Mouse (Mus musculus) lung, embryonic 16.5 days (tissue): Measurements from ENCODE around the gene Elmo2. TPM values are rescaled to one million over a fixed set of nuclear protein-coding genes. Genes with fewer than 3 reads are reported as not detected.

Experiments
- ATAC-seq: fragments of 200-750 bp; cut with Nextera tagmentation; 2 replicates; pipeline ENCODE4 v1.8.0; 2017; ENCODE audit warnings: low read depth, mild to moderate bottlenecking, moderate library complexity
- H3K27ac ChIP-seq: fragments of 300-500 bp; sonication (generic); 2 replicates; pipeline ENCODE4 v1.5.1; 2014; ENCODE audit warnings: mild to moderate bottlenecking, control low read depth, low read length
- H3K27me3 ChIP-seq: fragments of 300-500 bp; sonication (generic); 2 replicates; pipeline ENCODE4 v1.6.1; 2014; ENCODE audit warnings: low read depth, low read length, mixed read lengths; ENCODE audit not compliant: control insufficient read depth, insufficient read depth
- H3K36me3 ChIP-seq: fragments of 300-500 bp; sonication (generic); 2 replicates; pipeline ENCODE4 v1.6.1; 2014; ENCODE audit warnings: low read length; ENCODE audit not compliant: control insufficient read depth, insufficient read depth
- H3K4me1 ChIP-seq: fragments of 300-500 bp; sonication (generic); replicated peaks from 2 replicates; pipeline ENCODE4 v1.6.1; 2014; ENCODE audit warnings: low read length, mixed read lengths; ENCODE audit not compliant: control insufficient read depth, insufficient read depth
- H3K4me2 ChIP-seq: fragments of 300-500 bp; sonication (generic); 2 replicates; pipeline ENCODE4 v1.6.1; 2014; ENCODE audit warnings: low read depth, low read length, control low read depth
- H3K4me3 ChIP-seq: fragments of 300-500 bp; sonication (generic); 2 replicates; pipeline ENCODE4 v1.5.1; 2014; ENCODE audit warnings: mild to moderate bottlenecking, low read length, control low read depth
- H3K9ac ChIP-seq: fragments of 300-500 bp; sonication (generic); 2 replicates; pipeline ENCODE4 v1.6.1; 2014; ENCODE audit warnings: low read length, control low read depth
- H3K9me3 ChIP-seq: fragments of 300-500 bp; sonication (generic); 2 replicates; pipeline ENCODE4 v1.6.1; 2016; ENCODE audit warnings: low read length; ENCODE audit not compliant: control insufficient read depth
- WGBS: fragments of 180-500 bp; shearing (Covaris S2); extraction: QIAGEN DNeasy Blood & Tissue Kit; methylation state at CpG from one replicate; pipeline ENCODE4 v1.1.7; 2014; 5-methylcytosine and 5-hydroxymethylcytosine counted together
- polyA plus RNA-seq: library from polyadenylated mRNA; unstranded; fragments of >200 nt; fragmentation: Nextera tagmentation; extraction: Ambion mirVana; gene quantifications from 2 replicates; pipeline ENCODE4 v1.2.1, GENCODE M21; 2015

Elmo2 gene
- polyA plus RNA-seq, 1 experiment from 2014 or later, result 82.8 TPM

- H3K27me3 ChIP-seq, result no peaks in the 10 kb centered on the region
- no peak overlapping the region for H3K4me2 ChIP-seq
- H3K9ac ChIP-seq, result no peak overlapping the region
- H3K4me3 ChIP-seq, result no peak overlapping the region
- ATAC-seq, result no peak
- WGBS, result 67% methylated on average over 10 of the region's 10 CpGs
- 0 out of 2 replicates have a peak, but pooled peaks cover 2% of the 10 kb centered on the region for H3K4me1 ChIP-seq
- H3K9me3 ChIP-seq, result no peaks in the 10 kb centered on the region
- no peak overlapping the region for H3K27ac ChIP-seq
- peaks cover 7% of the 10 kb centered on the region for H3K36me3 ChIP-seq
Observed at GRCm38 (mm10) chr2:165279351-165279750, 46.9 kb downstream of the Elmo2 start.

GRCm38 (mm10) chr2:165277188-165277740, 49.0 kb downstream of the Elmo2 start:
- Histone ChIP-seq H3K27ac (no peak overlapping the region), H3K4me1 (0 out of 2 replicates have a peak, but pooled peaks cover 2% of the 10 kb centered on the region), H3K4me3 (no peak overlapping the region), H3K9me3 (no peaks in the 10 kb centered on the region), H3K27me3 (no peaks in the 10 kb centered on the region), H3K36me3 (peaks cover 7% of the 10 kb centered on the region), H3K4me2 (no peak overlapping the region), H3K9ac (no peak overlapping the region)
- WGBS, result 73% methylated on average over 5 of the region's 5 CpGs
- ATAC-seq, result no peak

- WGBS, result 20% methylated on average over 8 of the region's 8 CpGs
Observed at GRCm38 (mm10) chr2:165275824-165276223, 50.5 kb downstream of the Elmo2 start.

GRCm38 (mm10) chr2:165275124-165275640, 51.1 kb downstream of the Elmo2 start:
- no peaks in the 10 kb centered on the region for H3K27me3 ChIP-seq
- no peak overlapping the region for H3K4me3 ChIP-seq
- H3K9ac ChIP-seq, result no peak overlapping the region
- no peaks in the 10 kb centered on the region for H3K9me3 ChIP-seq
- H3K36me3 ChIP-seq, result peaks cover 4% of the 10 kb centered on the region; the same call in 1 of the 2 replicates
- 39% methylated on average over 8 of the region's 8 CpGs for WGBS
- no peak overlapping the region for H3K27ac ChIP-seq
- H3K4me2 ChIP-seq, result no peak overlapping the region
- 0 out of 2 replicates have a peak, but pooled peaks cover 2% of the 10 kb centered on the region for H3K4me1 ChIP-seq
- peak; percentile 21 for ATAC-seq

More at GRCm38 (mm10) chr2:165275824-165276223, 50.5 kb downstream of the Elmo2 start:
- H3K27me3 ChIP-seq, result no peaks in the 10 kb centered on the region
- ATAC-seq, result peak; percentile 52
- H3K4me1 ChIP-seq, result 0 out of 2 replicates have a peak, but pooled peaks cover 2% of the 10 kb centered on the region
- H3K4me3 ChIP-seq, result no peak overlapping the region
- no peak overlapping the region for H3K27ac ChIP-seq
- no peak overlapping the region for H3K4me2 ChIP-seq
- H3K9ac ChIP-seq, result no peak overlapping the region
- peaks cover 7% of the 10 kb centered on the region for H3K36me3 ChIP-seq
- no peaks in the 10 kb centered on the region for H3K9me3 ChIP-seq

GRCm38 (mm10) chr2:165273589-165273988, 52.7 kb downstream of the Elmo2 start:
- Histone ChIP-seq H3K27me3 (no peaks in the 10 kb centered on the region), H3K27ac (no peak overlapping the region), H3K4me2 (no peak overlapping the region), H3K4me1 (0 out of 2 replicates have a peak, but pooled peaks cover 2% of the 10 kb centered on the region), H3K36me3 (peaks cover 4% of the 10 kb centered on the region; the same call in 1 of the 2 replicates), H3K9ac (no peak overlapping the region), H3K9me3 (no peaks in the 10 kb centered on the region), H3K4me3 (no peak overlapping the region)
- 43% methylated on average over 4 of the region's 4 CpGs for WGBS
- ATAC-seq, result no peak

- WGBS, result 18% methylated on average over 8 of the region's 8 CpGs
- H3K9me3 ChIP-seq, result no peaks in the 10 kb centered on the region
- 0 out of 2 replicates have a peak, but pooled peaks cover 2% of the 10 kb centered on the region for H3K4me1 ChIP-seq
- no peak overlapping the region for H3K9ac ChIP-seq
- no peak for ATAC-seq
- no peak overlapping the region for H3K4me3 ChIP-seq
- no peak overlapping the region for H3K4me2 ChIP-seq
- peaks cover 5% of the 10 kb centered on the region; the same call in 1 of the 2 replicates for H3K27me3 ChIP-seq
- H3K27ac ChIP-seq, result no peak overlapping the region
- H3K36me3 ChIP-seq, result no peaks in the 10 kb centered on the region
Observed at GRCm38 (mm10) chr2:165271326-165271725, 55.0 kb downstream of the Elmo2 start.

GRCm38 (mm10) chr2:165270858-165271257, 55.4 kb downstream of the Elmo2 start:
- Histone ChIP-seq H3K9ac (no peak overlapping the region), H3K27ac (no peak overlapping the region), H3K9me3 (no peaks in the 10 kb centered on the region), H3K36me3 (no peaks in the 10 kb centered on the region), H3K4me2 (no peak overlapping the region), H3K4me3 (no peak overlapping the region), H3K27me3 (peaks cover 6% of the 10 kb centered on the region; the same call in 1 of the 2 replicates), H3K4me1 (0 out of 2 replicates have a peak, but pooled peaks cover 2% of the 10 kb centered on the region)
- no peak for ATAC-seq
- 31% methylated on average over 7 of the region's 7 CpGs for whole genome bisulfite sequencing

GRCm38 (mm10) chr2:165266739-165267138, 59.5 kb downstream of the Elmo2 start:
- H3K9ac ChIP-seq, result no peak overlapping the region
- no peaks in the 10 kb centered on the region for H3K4me1 ChIP-seq
- H3K4me3 ChIP-seq, result no peak overlapping the region
- no peak for ATAC-seq
- no peaks in the 10 kb centered on the region for H3K36me3 ChIP-seq
- peaks cover 6% of the 10 kb centered on the region; the same call in 1 of the 2 replicates for H3K27me3 ChIP-seq
- no peak overlapping the region for H3K4me2 ChIP-seq
- WGBS, result 12% methylated on average over 12 of the region's 12 CpGs
- H3K9me3 ChIP-seq, result no peaks in the 10 kb centered on the region
- no peak overlapping the region for H3K27ac ChIP-seq

- no peak overlapping the region for H3K4me2 ChIP-seq
- 57% methylated on average over 7 of the region's 7 CpGs for WGBS
- H3K9ac ChIP-seq, result no peak overlapping the region
- no peaks in the 10 kb centered on the region for H3K36me3 ChIP-seq
- no peak overlapping the region for H3K27ac ChIP-seq
- H3K9me3 ChIP-seq, result no peaks in the 10 kb centered on the region
- peaks cover 6% of the 10 kb centered on the region; the same call in 1 of the 2 replicates for H3K27me3 ChIP-seq
- no peaks in the 10 kb centered on the region for H3K4me1 ChIP-seq
- no peak for ATAC-seq
- H3K4me3 ChIP-seq, result no peak overlapping the region
Observed at GRCm38 (mm10) chr2:165263861-165264260, 62.4 kb downstream of the Elmo2 start.
